Mouse (Mus musculus) naive thymus-derived CD4-positive, alpha-beta T cell, adult 2 months (primary cell): ENCODE data around the gene Rrp36.

Experiments
- DNase-seq: peaks from one replicate; pipeline ENCODE4 v3.0.0-alpha.2; 2011; ENCODE audit warnings: low read depth

Gene Rrp36

DNA sequence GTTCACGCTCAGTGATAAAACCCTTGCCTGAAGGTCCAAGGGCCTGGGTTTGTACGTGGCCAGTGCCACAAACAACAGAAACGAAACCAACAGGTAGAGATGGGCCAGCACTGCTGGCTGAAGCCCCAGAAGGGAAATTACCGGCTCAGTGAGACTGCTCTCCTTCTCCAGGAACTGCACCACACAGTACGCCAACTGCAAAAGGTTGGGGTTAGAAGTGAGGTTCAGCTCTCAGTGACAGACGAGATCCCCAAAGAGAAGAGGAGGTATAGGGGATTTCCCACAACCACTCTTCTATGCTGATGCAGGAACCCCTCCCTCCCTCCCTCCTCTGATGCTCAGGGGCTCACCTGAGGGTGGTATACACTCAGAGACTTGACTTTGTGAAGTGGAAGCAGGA is 11.8 kb upstream of the Rrp36 start:
- DNase-seq, result no peak

- DNase-seq, result no peak
Observed at GRCm38 (mm10) chr17:46682654-46683389, 8.7 kb upstream of the Rrp36 start.

DNA sequence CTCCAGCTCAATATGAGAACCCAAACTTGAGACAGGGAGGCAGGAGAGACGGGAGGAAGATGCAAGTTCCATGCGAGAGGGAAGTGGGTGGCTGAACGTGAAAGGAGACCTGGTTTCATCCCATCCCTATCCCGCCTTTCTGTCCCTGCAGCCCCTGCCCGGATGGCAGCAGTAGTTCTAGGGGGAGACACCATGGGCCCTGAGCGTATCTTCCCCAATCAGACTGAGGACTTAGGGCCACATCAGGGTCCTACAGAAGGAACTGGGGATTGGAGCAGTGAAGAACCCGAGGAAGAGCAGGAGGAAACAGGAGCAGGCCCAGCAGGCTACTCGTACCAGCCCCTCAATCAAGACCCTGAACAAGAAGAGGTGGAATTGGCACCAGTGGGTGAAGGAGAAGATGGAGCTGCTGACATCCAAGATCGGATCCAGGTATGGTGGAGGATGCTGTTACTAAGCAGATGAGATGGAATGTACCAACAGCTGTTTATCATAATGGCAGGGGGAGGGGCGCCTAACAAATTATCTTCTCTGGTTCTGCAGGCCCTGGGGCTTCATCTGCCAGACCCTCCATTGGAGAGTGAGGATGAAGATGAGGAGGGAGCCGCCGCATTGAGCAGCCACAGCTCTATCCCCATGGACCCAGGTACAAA is 7.4 kb upstream of the Rrp36 start:
- DNase-seq, result peak; percentile 30

GRCm38 (mm10) chr17:46680760-46681373 is 6.7 kb upstream of the Rrp36 start, which contains the start of gene Klhdc3:
Gene Klhdc3, minus strand, starts transcription at chr17:46680914.
- DNase-seq, result peak; percentile 98

GRCm38 (mm10) chr17:46679843-46680759 is 5.9 kb upstream of the Rrp36 start:
- peak; percentile 62 for DNase-seq

DNA sequence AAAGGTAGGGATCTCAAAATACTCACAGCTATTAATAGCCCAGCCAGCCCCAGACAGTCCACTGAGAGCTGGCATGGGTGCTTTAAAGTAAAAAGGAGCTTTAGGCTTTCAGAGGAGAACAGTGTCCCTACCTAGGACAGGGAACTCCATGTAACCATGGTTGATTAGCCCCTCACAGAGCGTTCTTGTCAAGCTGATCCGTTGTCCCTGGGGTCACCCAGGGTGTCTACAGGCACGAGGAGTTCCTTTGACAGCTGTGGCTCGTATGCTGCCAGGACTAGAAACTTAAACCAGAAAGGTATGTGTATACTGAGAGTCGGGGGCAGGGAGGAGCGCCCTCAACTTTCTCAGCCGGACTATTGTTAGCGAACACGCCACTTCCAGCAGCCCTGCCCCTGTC is 4.8 kb upstream of the Rrp36 start:
- no peak for DNase-seq

- no peak for DNase-seq
Observed at GRCm38 (mm10) chr17:46678416-46678815, 4.3 kb upstream of the Rrp36 start, which contains the start of gene Mea1. Gene Mea1, plus strand, starts transcription at chr17:46678793.

DNA sequence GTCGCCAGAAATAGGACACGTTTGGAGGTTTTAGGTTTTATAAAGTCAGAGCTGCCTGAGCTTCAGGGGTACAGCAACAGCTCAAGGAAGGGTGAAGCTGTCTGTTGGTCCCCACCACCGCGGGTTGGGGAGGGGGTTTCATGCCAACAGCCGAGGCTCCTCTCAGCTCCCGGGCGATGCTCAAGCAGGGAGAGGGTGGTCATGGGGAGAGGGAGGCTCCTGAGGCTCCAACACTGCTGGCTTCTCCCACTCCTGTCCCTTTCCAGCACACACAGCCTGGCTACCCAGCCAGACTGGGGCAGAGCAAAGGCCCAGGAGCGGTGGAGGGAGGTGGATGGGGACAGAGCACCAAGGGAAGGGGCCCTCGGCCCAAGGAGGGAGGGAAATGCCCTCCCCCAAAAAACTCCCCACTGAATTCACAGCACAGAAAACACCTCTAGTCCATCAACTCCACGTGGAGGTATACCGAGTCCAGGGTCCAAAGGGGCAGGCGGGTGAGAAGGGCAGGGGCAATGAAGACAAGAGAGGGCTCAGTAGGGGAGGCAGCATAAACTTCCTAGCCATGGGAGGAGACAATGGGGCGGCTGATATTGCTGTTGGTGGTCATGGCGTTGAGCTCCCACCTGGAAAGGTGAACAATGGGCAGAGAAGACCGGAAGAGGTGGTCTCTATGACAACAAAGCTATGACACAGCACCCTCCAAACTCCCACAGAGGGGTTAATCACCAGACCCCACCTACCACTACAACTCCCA is 555 bp upstream of the Rrp36 start:
- DNase-seq, result no peak

DNA sequence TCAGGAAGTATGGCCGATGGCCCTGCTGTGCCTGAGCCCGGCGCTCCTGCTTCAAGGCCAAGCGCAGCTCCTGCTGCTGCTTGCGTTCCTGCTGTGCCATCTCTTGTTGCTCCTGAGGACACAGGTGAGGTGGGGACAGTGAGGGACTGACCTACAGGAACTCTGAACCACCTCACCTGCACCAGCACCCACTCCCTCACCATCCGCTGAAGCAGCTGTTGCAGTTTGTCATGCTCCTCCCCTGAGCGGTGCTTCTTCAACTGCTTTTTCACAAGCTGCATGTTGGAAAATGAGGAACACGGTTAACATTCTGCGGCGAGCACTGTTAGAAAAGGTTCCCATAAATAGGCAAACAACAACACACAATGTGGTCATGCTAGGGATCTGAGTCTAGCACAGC is 4.2 kb downstream of the Rrp36 start:
- no peak for DNase-seq

DNA sequence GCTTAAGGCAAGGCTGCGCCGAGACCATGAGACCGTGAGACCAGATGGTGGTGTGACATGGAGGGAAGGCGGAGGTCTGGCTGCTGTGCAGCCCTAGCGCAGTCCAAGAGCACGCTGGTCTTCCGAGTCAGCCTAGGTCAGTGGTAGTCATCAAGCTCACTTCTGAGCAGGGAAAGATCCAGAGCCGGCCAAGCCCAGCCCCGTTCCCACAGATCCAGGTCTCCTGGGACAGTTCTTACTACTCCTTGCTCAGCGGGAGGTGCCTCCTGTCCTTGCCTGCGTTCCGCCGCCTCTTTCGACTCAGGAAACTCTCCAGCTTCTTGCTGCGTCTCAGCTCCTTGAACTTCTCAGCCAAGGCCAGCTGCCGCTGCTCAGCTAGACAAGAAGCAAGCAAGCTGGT is 6.4 kb downstream of the Rrp36 start:
- DNase-seq, result no peak

DNA sequence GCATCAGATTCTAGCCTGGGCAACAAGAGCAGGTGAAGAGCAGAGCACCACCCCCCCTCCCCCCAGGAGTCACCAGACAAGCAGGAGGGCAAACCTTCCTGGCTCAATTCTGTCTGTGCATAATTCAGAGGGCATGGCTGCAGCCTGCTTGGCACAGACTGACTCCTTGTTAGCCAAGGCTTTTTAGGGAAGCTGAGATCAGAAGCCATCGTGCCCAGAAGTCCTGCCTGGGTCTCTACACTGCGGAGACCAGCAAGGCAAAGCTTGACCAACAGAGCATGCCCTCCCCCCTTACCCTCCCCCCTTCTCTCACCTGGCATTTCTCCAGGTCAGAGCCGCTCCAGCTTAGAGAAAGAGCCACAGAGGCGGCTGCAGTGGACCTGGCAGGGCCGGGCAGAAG is 11.4 kb downstream of the Rrp36 start:
- no peak for DNase-seq

DNA sequence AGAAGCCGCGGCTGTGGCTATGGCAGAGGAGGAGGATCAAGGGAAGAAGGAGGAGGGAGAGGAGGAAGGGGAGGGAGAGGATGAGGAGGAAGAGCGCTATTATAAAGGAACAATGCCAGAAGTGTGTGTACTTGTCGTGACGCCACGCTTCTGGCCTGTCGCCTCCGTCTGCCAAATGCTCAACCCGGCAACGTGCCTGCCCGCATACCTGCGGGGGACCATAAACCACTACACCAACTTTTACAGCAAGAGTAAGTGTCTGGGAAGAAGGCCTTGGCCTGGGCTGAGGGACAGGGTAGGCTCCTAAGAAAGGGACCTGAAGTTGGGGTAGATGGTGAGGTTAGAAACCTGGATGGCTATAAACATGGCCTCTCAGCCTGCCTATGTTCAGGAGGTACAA is 12.2 kb downstream of the Rrp36 start:
- DNase-seq, result no peak

DNA sequence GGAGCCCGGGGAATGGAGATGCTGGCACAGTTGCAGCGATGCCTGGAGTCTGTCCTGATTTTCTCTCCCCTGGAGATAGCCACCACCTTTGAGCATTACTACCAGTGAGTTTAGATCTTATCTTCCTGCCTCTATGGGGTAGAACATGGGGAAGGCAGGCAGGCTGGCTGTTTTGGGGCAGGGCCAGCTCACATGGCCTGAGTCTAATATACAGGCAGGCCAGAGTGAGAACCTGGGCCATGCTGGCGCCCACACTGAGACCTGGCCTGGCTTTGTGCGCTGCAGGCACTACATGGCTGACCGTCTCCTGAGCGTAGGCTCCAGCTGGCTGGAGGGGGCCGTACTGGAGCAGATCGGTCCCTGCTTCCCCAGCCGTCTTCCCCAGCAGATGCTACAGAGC is 12.8 kb downstream of the Rrp36 start:
- DNase-seq, result no peak

GRCm38 (mm10) chr17:46656054-46656453 is 18.1 kb downstream of the Rrp36 start:
- DNase-seq, result no peak

DNA sequence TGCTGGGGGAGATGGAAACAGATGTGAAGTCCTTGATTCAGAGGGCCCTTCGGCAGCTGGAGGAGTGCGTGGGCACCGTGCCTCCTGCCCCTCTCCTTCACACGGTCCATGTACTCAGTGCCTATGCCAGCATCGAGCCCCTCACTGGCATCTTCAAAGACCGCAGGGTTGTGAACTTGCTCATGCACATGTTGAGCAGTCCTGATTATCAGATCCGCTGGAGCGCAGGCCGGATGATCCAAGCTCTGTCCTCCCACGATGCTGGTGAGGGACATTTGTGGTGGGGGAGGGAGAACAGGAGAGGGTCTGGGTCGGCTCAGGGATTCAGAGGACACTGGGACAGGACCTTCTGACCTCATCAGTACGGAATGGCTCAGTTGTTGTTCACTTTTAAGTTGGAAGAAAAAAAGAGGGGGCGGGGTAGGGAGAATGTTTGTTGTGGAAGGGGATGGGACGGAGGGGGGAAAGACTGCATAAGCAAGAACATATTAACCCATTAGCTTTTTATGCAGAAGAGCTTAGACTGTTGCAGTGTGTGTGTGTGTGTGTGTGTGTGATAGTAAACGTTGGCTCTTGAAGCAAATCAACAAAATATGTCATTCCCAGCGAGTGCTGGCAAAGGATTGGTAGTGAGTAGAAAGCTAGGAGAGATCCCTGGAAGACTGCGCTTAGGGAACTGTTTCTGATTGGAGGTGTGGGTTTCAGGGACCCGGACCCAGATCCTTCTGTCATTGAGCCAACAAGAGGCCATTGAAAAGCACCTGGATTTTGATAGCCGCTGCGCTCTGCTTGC is 22.2 kb downstream of the Rrp36 start:
- no peak for DNase-seq

DNA sequence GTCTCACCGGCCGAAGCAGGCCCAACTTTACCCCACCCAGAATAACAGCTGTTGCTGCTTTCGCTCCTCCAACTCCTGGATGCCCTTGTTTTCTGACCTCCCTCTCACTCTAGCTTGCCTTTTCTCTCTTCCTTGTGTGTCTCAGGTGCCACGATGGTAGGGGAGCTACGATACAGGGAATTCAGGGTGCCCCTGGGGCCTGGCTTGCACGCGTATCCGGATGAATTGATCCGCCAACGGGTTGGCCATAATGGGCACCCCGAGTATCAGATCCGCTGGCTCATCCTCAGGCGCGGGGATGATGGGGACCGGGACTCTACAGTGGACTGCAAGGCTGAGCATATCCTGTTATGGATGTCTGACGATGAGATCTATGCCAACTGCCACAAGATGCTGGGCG is 22.9 kb downstream of the Rrp36 start:
- no peak for DNase-seq

- DNase-seq, result peak; percentile 87
Observed at GRCm38 (mm10) chr17:46650232-46651031, 23.7 kb downstream of the Rrp36 start, which contains the start of gene Cul7. Gene Cul7, plus strand, starts transcription at chr17:46650337.

GRCm38 (mm10) chr17:46649811-46650210 is 24.3 kb downstream of the Rrp36 start:
- DNase-seq, result no peak

GRCm38 (mm10) chr17:46648436-46648835 is 25.7 kb downstream of the Rrp36 start:
- DNase-seq, result no peak

- no peak for DNase-seq
Observed at GRCm38 (mm10) chr17:46647279-46647678, 26.9 kb downstream of the Rrp36 start.
